Mouse (Mus musculus): Measurements from ENCODE around the gene Necab2.

The Necab2 gene

DNA sequence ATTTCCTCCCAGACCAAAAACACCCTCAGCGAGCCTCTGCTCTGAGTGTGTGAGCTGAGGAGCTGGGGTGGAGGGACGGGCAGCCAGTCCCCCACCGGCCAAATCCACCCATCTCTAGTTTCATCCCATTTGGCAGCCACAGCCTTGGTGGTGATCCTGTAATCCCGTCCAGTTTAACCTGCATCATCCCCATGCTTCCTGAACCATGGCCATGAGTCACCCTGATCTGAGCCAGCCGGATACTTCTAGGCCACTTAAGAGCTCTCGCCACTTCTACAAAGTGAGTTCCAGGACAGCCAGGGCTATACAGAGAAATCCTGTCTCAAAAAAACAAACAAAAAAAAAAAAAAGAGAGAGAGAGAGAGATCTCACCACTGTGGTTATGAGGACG, 18.2 kb upstream of the Necab2 start:
- no peak for DNase-seq (ENCODE audit: low spot score)

DNA sequence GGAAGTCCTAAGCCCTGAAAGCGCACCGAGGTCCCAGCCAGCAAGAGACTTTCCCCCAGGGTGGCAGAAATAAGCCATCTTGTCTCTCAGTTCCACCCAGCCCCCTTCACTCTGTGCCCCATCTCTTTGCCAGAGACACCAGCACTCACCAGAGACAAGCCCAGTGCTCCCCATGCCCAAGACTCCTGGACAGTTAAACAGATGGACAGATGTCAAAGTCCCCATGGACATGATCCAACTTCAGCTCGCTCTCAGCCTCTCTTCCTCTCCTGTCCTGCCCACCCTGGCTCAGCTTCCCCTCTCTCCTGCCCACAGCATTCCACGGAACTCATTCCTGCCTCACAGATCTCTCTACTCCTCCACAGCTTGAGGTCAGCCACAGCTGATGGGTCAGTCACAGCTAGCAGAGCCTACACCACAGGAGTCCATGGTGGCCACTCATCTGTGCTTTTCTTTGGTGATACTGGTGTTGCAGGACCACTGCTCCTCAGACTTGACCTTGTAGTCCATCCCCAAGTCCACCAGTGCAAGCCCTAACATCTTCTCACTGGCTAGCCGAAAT, 17.7 kb upstream of the Necab2 start:
- DNase-seq (ENCODE audit: low spot score) = no peak

DNA sequence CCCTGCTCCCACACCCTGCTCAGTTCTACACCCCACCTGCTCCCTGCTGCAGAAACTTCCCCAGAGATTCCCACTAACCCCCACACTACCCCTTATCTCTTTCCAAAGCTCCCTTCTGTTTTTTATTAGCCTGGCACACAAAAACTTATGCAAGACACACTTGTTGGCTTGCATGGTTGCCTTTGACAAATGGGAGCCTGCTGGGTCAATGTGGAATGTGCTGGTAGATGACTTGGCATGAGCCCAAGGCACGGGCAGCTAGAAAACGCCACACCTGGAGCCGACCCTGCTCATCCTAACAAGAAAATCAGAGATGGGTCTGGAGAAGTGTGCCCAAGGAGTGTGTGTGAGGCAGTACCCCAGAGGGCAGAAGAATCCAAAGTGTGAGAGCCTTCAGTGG, 17.0 kb upstream of the Necab2 start:
- DNase-seq (ENCODE audit: low spot score) = no peak

DNA sequence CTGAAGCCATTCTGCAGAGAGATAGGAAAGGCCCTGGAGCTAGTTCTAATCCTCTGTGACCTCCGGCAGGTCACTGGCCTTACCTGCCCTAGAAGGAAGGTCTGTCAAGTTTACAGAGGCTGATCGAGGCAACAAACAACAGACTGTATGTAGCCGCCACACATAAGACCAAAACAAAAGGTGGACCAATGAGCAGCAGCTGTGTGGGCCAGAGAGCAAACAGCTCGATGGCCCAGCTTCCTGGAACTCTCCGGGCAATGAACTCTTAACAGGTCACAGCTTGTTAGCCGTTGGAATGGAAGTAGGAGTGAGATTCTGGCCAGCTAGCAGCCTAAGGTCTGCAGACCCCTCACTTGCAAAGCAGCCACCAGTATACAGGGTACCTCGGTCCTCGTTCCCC, 16.3 kb upstream of the Necab2 start:
- no peak for DNase-seq (ENCODE audit: low spot score)

DNA sequence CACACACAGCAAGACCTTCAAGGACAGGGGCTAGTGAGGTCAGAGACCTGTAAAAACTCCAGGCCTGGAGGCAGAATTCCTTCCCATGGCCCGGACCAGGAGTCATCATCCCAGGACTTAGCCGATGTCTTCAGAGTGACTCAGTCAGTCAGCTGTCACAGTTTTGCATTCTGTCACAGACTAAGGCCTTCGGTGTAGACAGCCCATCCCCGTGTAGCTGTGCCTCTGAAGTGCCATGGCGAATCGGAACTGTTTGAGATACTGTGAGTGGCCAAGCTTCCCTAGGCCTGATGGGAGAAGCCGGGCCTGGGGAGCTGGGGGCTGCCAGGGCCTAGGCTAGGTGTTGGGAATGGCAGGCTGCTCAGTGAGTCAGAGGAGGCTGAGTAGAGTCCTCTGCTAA, 15.8 kb upstream of the Necab2 start:
- no peak for DNase-seq (ENCODE audit: low spot score)

DNA sequence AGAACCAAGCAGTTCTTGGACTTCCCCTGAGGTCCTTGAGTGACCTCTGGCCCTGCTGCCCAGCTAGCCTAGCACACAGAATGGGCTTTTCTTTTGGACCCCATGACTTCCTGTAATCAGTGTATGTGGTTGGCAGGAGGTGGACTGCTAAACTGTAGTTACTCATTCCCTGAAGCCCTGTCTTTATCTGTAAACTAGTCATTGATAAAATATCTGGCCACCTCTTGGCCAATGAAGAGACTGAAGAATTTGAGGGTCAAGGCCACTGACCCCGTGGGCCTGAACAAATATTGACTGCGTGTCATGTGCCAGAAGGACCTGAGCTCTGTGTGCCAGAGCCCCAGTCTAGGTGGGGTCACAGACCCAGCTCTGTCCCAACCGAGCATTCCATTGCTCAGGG, 14.1 kb upstream of the Necab2 start:
- DNase-seq (ENCODE audit: low spot score) = peak; percentile 28

DNA sequence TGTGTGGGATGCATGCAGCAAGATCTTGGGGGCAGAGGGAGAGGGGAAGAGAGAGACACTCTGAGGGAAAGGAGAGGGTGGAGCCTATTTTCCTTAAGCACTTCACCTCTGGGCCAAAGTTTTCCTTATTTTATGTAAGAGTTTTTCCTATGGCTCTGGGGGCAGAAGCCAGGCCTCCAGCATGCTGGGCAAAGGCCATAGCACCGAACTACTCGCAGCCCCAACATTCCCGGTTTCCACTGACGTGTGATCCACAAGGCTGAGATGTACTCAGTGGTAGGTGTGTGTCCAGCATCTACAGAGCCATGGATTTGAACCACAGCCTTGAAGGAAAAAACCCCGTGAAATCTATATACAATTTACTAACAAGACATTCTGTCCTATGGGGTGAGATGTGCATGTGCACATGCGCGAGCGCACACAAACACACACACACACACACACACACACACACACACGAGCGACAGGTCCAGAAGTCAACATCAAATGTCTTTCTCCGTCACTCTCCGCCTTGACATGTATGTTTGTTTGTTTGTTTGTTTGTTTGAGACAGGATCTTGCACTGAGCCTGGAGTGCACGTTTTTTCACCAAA, 12.8 kb upstream of the Necab2 start, which contains the start of gene Osgin1:
Gene Osgin1, plus strand, starts transcription at position 543 of the 593 bp plus-strand sequence.
- no peak for DNase-seq (ENCODE audit: low spot score)

DNA sequence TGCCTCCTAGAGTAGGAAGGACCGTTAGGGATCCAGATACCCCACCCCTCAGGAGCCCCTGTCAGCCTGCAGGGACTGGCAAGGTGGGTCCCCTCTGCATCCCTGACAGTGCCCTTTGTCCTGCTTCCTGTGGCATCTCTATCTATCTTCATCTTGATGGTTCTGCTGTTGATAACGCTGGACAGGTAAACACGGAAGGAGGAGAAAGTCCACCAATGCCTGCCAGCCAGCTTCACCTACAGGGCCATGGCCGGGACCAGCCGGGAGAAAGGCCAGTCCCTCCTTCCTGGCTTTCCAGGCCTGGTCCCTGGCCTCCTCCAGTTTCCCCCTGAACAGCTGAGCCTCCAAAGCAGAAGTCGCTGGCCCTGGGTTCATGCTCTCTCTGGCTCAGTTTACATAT, 11.9 kb upstream of the Necab2 start:
- no peak for DNase-seq (ENCODE audit: low spot score)

DNA sequence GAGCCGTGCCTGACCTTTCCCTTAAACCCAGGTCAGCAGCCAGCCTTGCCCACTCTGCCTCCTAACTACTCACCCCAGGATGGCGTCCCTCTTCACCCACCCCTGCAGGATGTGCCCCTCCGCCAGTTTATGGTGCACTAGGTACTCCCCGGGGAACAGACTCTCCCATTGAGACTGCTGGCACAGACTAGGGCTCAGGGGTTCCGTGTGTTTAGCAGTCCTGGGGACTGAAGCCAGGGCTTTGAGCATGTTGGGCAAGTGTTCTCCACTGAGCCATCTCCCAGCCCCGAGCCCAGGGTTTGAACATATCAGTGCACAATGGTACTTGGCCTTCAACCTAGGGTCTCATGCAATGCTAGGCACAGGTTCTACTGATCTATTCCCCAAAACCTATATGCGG, 11.0 kb upstream of the Necab2 start:
- no peak for DNase-seq (ENCODE audit: low spot score)

DNA sequence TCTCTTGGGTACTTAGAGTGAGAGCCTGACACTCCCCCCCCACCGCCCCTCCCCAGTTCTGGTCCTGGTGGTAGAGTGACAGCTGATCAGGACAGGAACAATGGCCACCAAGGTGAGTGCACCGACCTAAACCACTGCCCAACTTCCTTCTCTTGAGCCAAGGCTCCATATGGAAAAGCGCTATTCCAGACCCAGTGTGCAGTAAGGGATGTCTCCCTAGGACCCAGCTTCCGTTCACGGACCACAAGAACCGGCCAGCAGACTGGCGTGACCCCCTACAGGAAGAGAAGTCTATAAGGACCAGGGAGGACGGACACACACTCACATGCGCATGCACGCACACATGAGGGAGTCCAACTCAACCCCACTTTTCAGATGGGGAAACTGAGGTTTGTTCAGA, 10.2 kb upstream of the Necab2 start:
- DNase-seq (ENCODE audit: low spot score) = no peak

DNA sequence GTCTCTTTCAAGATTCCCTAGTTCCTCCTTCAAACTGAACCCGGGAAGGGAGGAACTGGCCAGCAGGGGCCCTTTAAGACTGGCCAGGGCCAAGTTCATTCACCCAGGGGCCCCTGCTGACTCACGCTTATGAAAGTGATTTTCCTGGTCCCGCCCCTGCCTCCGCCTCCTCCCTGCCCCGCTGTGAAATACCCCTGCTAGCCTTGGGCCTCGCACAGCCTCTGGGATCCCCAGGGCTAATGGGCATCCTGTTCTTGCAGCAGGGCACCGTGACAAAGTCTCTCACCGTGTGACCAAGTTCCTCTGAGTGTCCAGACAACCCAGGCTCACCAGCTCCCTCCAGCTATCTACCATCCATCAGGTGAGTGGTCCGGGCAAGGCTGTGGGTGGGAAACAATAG, 9.6 kb upstream of the Necab2 start:
- DNase-seq (ENCODE audit: low spot score) = no peak

DNA sequence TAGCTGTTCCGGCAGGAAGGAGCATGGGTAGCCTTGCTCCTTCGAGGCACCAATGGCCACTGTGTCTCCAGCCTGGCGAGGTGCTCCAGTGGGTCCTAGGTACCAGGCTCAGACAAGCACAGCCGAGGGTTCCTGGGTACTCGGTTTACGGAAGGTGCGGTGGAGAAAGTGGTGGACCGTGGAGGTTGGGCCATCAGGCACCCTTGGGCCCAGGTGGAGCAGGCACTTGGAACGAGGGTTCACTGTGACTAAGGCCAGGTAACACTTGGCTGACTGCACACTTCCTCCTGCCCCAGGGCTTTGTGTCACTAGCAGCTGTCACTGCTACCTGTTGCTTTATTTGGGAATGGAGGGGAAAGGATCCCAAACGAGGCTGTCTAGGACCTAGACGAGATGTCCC, 9.0 kb upstream of the Necab2 start:
- DNase-seq (ENCODE audit: low spot score) = no peak

DNA sequence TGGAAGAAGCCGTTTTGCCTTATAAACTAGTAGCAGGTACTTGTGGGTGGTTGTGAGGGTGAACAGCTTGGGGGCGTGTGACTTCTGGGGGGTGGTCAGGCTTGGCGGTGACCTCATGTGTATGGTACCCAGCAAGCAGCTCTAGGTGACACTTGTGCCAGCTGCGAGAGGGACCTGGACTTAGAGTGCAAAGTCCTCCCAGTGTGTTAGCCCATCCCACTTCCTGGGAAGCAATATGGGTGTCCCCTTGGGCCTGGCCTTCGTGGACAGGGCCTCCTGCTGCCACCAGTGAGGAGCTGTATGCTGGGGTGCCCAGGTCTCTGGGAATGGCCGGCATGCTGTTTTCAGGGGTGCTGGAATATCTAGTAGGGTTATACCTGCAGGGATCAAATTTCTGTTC, 7.6 kb upstream of the Necab2 start:
- no peak for DNase-seq (ENCODE audit: low spot score)

DNA sequence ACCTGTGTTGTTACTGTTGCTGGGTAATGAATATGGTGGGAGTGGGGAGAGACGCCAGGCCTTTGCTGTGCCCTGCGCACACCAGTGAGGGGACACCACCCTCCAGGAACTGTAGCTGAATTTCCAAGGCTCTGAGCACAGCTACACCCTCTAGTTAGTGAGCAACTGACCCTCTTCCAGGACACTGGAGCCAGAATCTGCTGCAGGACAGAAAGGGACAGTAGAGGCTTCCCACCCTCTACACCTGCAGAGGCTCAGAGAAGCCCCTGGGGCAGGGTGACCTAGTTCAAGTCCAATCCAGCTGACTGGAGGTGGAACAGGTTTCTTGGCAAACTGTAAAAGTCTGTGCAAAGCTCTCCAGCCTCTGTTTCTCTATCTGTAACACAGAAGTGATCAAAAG, 7.1 kb upstream of the Necab2 start:
- DNase-seq (ENCODE audit: low spot score) = no peak

DNA sequence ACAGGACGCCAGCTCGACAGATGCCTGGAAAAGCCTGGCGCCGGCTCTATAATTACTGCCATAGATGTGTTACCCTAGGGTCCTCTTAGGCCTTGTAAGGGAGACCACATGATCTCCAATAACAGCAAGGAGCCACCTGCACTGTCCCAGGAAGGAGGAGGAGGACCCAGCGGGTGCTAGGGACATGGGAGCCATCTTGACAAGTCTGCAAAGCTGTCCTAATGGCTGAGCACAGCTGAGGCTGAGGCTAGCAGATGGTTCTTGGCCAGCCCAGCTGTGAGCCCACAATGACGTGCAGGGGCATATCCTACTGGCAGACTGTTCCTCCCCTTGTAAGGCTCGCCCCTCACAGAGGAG, 6.6 kb upstream of the Necab2 start:
- no peak for DNase-seq (ENCODE audit: low spot score)

DNA sequence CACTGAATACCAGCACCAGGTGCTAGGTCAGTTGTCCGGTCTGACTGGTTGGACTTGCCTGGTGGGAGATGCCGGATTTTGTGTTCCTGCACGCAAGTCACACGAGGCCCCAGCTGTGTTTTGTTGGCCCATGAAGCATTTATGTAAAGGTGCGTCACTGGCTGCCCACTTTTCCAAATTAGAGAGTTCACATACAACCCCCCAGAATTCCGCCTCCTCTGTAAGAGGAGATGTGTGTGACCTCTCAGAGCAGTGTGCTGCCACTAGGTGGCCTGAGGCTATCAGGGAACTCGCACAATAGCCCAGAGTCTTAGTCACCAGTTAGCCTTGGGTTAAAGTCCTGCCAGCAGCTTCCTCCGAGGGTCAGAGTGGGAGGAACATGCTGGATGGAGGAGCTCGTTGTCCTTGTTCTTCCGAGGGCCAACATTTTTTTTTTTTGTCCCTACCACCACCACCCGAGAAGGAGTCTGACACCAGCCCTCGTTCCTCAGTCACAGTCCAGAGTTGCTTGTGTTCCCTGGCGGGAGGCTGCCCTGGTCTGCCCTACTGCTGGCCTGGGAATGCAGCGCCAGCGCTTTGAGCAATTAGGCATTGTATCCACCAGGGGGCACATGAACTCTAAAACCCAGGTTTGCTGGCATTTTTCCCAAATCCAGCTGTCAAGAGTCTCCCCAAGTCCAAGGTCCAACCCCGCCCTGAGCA, 6.1 kb upstream of the Necab2 start:
- DNase-seq (ENCODE audit: low spot score) = peak; percentile 91

DNA sequence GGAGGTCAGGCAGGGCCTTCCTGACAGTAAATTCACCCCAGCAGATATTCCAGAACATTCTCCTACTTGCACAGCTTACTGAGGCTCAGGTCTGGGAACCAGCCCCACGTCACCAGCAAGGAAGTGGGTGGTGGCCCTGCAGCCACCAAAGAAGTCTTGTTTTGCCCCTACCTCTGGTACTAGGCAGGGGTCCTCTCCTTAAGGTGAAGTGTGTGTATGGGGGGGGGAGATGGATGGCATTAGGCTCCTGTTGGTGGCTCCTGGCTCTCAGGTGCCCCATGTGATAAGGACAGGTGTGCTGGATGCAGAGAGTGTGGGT, 5.6 kb upstream of the Necab2 start:
- DNase-seq (ENCODE audit: low spot score) = no peak

DNA sequence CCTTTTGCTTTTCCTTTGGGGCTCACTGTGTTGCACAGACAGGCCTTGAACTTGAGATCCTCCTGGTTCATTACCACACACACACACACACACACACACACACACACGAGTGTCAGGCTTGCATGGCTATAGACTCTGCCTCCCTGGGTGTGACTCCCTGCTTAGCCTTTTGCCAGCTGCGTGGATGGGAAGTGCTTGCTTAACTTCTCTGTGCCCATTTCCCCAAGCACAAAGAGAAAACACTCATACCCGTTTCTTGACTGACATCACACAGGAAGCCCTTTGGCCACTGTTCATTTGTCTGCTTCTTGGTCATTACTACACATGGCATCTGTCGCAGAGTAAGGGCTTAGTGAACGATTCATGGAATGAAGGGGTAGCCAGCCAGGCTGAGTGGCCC, 4.5 kb upstream of the Necab2 start:
- no peak for DNase-seq (ENCODE audit: low spot score)

DNA sequence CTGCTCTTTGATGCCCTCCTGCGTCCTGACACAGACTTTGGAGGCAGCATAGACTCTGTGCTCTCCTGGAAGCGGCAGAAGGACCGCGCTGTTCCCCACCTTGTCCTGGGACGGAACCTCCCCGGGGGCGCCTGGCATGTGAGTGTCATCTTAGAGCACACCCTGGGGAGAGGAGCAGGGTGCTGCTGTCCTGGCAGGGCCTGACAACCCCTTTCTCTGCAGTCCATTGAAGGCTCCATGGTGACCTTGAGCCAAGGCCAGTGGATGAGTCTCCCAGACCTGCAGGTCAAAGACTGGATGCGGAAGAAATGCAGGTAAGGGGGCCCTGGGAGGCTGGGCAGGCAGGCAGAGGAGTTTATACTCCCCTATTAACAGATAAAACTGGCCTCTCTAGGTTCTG, 3.5 kb upstream of the Necab2 start:
- DNase-seq (ENCODE audit: low spot score) = no peak

DNA sequence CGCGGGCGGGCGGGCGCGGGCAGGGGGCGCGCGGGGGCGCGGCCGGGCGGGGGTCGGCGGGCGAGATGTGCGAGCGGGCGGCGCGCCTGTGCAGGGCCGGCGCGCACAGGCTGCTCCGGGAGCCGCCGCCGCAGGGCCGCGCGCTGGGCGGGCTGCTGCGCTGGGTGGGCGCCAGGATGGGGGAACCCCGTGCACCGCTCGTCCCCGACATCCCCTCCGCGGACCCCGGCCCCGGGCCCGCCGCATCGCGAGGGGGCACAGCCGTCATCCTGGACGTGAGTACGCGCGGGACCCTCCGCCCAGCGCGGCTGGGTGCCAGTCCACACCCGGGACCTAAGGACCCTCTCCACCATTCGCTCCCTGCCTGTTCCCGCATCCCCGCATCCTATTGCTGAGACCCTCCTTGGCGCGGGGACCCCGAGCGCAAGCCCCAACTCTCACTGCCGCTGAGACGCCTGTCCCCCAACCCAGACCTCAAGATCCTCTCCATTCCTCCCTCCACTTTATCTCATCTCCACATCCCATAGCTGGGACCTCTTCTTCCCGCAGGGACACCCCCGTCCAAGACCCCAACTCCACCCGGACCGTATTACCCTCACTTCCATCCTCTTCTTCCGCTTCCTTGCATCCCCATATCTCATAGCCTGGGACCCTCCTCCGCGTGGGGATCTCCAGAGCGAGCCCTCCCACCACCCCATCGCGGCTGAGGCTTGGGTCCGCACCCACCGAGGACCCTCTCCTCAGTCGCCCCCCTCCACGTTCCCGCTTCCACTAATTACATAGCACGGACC, 666 bp downstream of the Necab2 start:
- DNase-seq (ENCODE audit: low spot score) = peak; percentile 28

DNA sequence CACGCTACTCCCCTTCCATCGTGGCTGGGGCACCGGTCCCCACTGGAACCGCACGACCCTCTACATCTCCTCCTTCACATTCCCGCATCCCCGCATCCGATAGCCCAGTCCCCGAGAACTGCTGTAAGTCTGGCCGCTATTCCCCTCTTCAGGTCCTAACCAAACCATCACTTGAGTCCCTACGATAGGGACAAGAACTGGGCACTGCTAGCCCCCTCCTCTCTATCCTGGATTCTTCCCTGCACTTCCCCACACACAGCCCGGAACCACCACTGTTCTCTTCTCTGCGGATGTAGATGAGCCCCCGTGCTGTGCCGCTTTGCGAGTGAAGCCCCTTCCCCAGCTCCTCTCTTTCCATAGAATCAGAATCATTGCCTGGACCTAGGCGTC, 1.3 kb downstream of the Necab2 start:
- peak; percentile 20 for DNase-seq (ENCODE audit: low spot score)

DNA sequence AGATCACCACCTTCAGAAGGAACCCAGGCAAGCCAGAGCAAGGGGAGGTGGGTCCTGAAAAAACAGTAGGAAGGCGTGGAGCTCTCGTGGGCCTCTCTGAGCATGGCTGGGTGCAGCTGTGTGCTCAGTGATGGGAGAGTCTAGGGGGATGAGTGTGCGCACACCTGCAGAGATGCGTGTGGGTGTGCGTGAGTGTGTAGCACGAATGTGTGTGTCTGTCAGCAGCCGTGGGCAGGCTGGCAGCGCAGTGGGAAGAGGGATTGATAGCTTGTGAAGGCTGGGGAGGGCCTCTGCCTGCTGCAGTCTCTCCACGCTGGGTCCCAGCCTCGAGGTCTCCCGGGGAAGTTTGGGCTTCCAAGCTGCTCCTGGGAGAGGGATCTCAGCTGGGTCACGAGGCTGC, 3.1 kb downstream of the Necab2 start:
- no peak for DNase-seq (ENCODE audit: low spot score)

DNA sequence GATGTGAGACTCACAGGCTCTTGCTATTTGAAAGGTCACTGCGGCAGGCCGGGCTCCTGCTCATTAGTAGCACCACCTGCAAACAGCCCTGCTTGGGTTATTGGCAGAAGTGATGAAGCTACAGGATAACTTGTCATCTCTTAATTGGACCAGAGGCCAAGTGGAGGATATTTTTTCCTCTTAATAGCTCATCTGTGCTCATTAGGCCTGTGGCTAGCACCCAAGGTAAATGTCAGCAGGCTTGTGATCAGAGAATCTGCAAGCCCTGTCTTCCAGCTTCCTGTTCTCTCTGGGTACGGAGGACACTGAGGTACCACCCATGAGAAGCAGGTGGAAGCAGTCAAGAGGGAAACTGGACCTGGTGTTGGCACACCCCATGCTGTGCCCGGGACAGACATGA, 4.6 kb downstream of the Necab2 start:
- DNase-seq (ENCODE audit: low spot score) = no peak
